Mouse (Mus musculus): Measurements from ENCODE around the gene Adamts7.

GRCm38 (mm10) chr9:90165590-90165989 is 2.7 kb downstream of the Adamts7 start:
- TF ChIP-seq POLR2A (IDR thresholded peaks at IDR 0.05; ENCODE audit: low read depth, low read length) (no peak), CTCF (IDR thresholded peaks at IDR 0.05; ENCODE audit: extremely low read depth, insufficient read depth, insufficient read length, insufficient replicate concordance) (no peak)

Data from spleen, adult 2 months (tissue).